Mouse (Mus musculus) liver, postnatal 0 days (tissue): ENCODE data around the gene Slc48a1. TPM values are rescaled to one million over a fixed set of nuclear protein-coding genes. Genes with fewer than 3 reads are reported as not detected.
A peak's percentile ranks its signal among the peaks of the same experiment; 100 is the strongest.

ENCODE experiments used
- ATAC-seq: fragments of 200-750 bp; cut with Nextera tagmentation; 2 replicates; pipeline ENCODE4 v1.8.0; 2017; ENCODE audit warnings: mild to moderate bottlenecking, moderate library complexity
- DNase-seq: peaks from one replicate; pipeline ENCODE4 v3.0.0-alpha.2; 2016
- H3K27ac ChIP-seq: fragments of 300-500 bp; sonication (generic); 2 replicates; pipeline ENCODE4 v1.5.1; 2014; ENCODE audit warnings: antibody characterized with exemption, moderate library complexity, mild to moderate bottlenecking, low read depth
- H3K27me3 ChIP-seq: fragments of 300-500 bp; sonication (generic); 2 replicates; pipeline ENCODE4 v1.6.1; 2014; ENCODE audit warnings: low read length, control low read depth, mixed read lengths; ENCODE audit not compliant: insufficient read depth
- H3K36me3 ChIP-seq: fragments of 300-500 bp; sonication (generic); replicated peaks from 2 replicates; pipeline ENCODE4 v1.6.1; 2014; ENCODE audit warnings: mild to moderate bottlenecking, control low read depth, low read length, moderate library complexity, mixed read lengths; ENCODE audit not compliant: insufficient read depth
- H3K4me1 ChIP-seq: fragments of 300-500 bp; sonication (generic); 2 replicates; pipeline ENCODE4 v1.6.1; 2014; ENCODE audit warnings: antibody characterized with exemption, mild to moderate bottlenecking, control low read depth; ENCODE audit not compliant: insufficient read depth
- H3K4me2 ChIP-seq: fragments of 300-500 bp; sonication (generic); 2 replicates; pipeline ENCODE4 v1.6.1; 2014; ENCODE audit warnings: low read depth, mild to moderate bottlenecking, low read length, moderate library complexity, mixed read lengths
- H3K4me3 ChIP-seq: fragments of 300-500 bp; sonication (generic); 2 replicates; pipeline ENCODE4 v1.5.1; 2014; ENCODE audit warnings: low read depth, low read length
- H3K9ac ChIP-seq: fragments of 300-500 bp; sonication (generic); replicated peaks from 2 replicates; pipeline ENCODE4 v1.6.1; 2014; ENCODE audit warnings: mild to moderate bottlenecking, moderate library complexity
- H3K9me3 ChIP-seq: fragments of 300-500 bp; sonication (generic); 2 replicates; pipeline ENCODE4 v1.6.1; 2016; ENCODE audit warnings: mild to moderate bottlenecking, control low read depth, low read length, mixed read lengths
- CTCF ChIP-seq: sonication (generic); IDR thresholded peaks from 2 replicates; pipeline ENCODE4 v1.5.1; 2016; ENCODE audit warnings: antibody characterized with exemption, low read depth
- EP300 ChIP-seq: IDR thresholded peaks from 2 replicates; pipeline ENCODE4 v1.6.1; 2016; ENCODE audit warnings: antibody characterized with exemption, low read depth, mild to moderate bottlenecking
- WGBS: fragments of 180-500 bp; shearing (Covaris S2); extraction: QIAGEN DNeasy Blood & Tissue Kit; methylation state at CpG from one replicate; pipeline ENCODE4 v1.1.7; 2014; ENCODE audit not compliant: insufficient replicate concordance; 5-methylcytosine and 5-hydroxymethylcytosine counted together
- polyA plus RNA-seq: library from polyadenylated mRNA; unstranded; fragments of >200 nt; fragmentation: Nextera tagmentation; extraction: Ambion mirVana; gene quantifications from 2 replicates; pipeline ENCODE4 v1.2.1, GENCODE M21; 2015

Slc48a1 gene
- polyA plus RNA-seq, 1 experiment from 2014 or later = 61.1 TPM

- ATAC-seq (no peak), DNase-seq (no peak)
- no peak for TF ChIP-seq CTCF
- no peak for TF ChIP-seq EP300
- Histone ChIP-seq H3K4me2 (no peak overlapping the region), H3K4me1 (peaks cover 14% of the 10 kb centered on the region; the same call in 1 of the 2 replicates), H3K9me3 (no peaks in the 10 kb centered on the region), H3K36me3 (no peaks in the 10 kb centered on the region), H3K4me3 (no peak overlapping the region), H3K9ac (no peak overlapping the region), H3K27ac (no peak overlapping the region), H3K27me3 (no peaks in the 10 kb centered on the region)
- WGBS = 72% methylated on average over 9 of the region's 9 CpGs
Measured at GRCm38 (mm10) chr15:97760006-97760405, 18.3 kb upstream of the Slc48a1 start.

GRCm38 (mm10) chr15:97760952-97761351 lies 17.4 kb upstream of the Slc48a1 start:
- no peaks in the 10 kb centered on the region for H3K36me3 ChIP-seq
- no peak overlapping the region for H3K4me2 ChIP-seq
- H3K27me3 ChIP-seq = no peaks in the 10 kb centered on the region
- no peak overlapping the region for H3K27ac ChIP-seq
- no peak for DNase-seq
- no peak for TF ChIP-seq CTCF
- no peak for TF ChIP-seq EP300
- no peak overlapping the region for H3K9ac ChIP-seq
- no peak overlapping the region for H3K4me3 ChIP-seq
- ATAC-seq = no peak
- no peaks in the 10 kb centered on the region for H3K9me3 ChIP-seq
- 73% methylated on average over 5 of the region's 5 CpGs for WGBS
- H3K4me1 ChIP-seq = peaks cover 19% of the 10 kb centered on the region; the same call in 1 of the 2 replicates

DNA sequence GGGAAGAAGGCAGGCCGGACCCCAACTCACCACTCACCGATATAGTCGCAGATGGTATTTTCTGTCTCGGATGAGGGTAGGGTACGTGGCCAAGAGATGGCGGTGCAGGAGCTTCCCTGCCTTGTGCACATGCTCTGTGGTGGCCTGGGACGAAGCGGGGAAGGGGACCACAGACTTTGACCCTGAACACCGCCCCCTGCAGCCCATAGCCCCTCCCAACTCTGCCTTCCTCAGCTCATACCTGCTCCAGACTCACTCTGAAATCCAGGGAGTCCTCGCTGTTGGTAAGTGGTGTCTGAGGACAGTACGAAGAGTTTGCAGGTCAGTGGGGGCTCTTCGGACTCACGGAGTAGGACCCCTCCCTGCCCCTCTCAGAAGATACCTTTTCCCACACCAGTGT lies 16.9 kb upstream of the Slc48a1 start:
- no peaks in the 10 kb centered on the region for H3K9me3 ChIP-seq
- ATAC-seq (no peak), DNase-seq (no peak)
- no peak overlapping the region for H3K27ac ChIP-seq
- WGBS = 56% methylated on average over 13 of the region's 13 CpGs
- H3K36me3 ChIP-seq = no peaks in the 10 kb centered on the region
- H3K9ac ChIP-seq = no peak overlapping the region
- H3K27me3 ChIP-seq = peaks cover 3% of the 10 kb centered on the region
- H3K4me2 ChIP-seq = no peak overlapping the region
- TF ChIP-seq EP300 (no peak), CTCF (peak; percentile 25; the same call in 1 of the 2 replicates)
- H3K4me1 ChIP-seq = peaks cover 19% of the 10 kb centered on the region; the same call in 1 of the 2 replicates
- H3K4me3 ChIP-seq = no peak overlapping the region

GRCm38 (mm10) chr15:97762733-97763132 lies 15.6 kb upstream of the Slc48a1 start:
- DNase-seq = no peak
- no peak for ATAC-seq
- Histone ChIP-seq H3K36me3 (no peaks in the 10 kb centered on the region), H3K4me2 (no peak overlapping the region), H3K27ac (no peak overlapping the region), H3K9ac (no peak overlapping the region; the same call in 1 of the 2 replicates), H3K4me1 (peaks cover 30% of the 10 kb centered on the region), H3K4me3 (no peak overlapping the region), H3K27me3 (peaks cover 14% of the 10 kb centered on the region), H3K9me3 (no peaks in the 10 kb centered on the region)
- WGBS = 62% methylated on average over 9 of the region's 9 CpGs
- no peak for TF ChIP-seq EP300
- TF ChIP-seq CTCF = no peak

DNA sequence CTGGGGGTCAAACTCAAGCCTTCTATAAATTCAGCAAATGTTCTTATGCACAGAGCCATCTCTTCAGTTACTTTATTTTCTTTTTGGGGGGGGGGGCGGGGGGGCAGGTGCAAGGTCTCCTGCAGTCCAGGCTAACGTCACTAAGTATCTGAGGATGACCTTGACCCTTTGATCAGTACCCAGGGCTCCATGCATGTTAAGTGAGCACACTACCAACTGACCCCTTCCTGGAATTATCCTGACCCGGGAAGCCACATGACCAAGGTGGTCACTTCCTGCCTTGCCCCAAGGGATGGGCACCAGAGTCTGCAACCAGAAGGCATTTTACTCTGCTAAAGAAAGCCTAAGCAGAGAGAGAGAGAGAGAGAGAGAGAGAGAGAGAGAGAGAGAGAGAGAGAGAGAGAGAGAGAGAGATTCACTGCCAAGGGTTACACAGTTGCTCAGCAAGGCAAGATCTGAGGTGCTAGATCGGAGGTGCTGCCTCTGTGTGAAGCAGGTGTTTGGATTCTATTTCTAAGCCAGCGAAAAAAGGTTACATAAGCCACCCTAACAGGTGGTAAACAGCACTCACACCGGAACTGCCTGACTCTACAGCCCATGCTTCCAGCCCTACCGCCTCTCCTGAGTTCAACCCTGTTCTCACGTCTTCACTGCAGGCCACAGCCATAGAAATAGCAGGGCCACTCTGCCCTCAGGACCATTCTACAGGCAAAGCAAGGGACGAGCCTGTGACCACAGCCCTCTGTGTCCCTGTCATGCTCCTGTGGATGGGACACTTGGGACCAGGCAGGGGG lies 14.9 kb upstream of the Slc48a1 start:
- TF ChIP-seq EP300 = no peak
- no peak for TF ChIP-seq CTCF

GRCm38 (mm10) chr15:97764532-97764931 lies 13.8 kb upstream of the Slc48a1 start:
- WGBS = 73% methylated on average over 2 of the region's 2 CpGs
- DNase-seq (no peak), ATAC-seq (no peak)

More for the DNA sequence above, 14.9 kb upstream of the Slc48a1 start:
- Histone ChIP-seq H3K9ac (no peak overlapping the region), H3K36me3 (no peaks in the 10 kb centered on the region), H3K27ac (no peak overlapping the region), H3K9me3 (no peaks in the 10 kb centered on the region), H3K4me2 (no peak overlapping the region), H3K4me1 (peaks cover 36% of the 10 kb centered on the region), H3K27me3 (peaks cover 14% of the 10 kb centered on the region), H3K4me3 (no peak overlapping the region)
- ATAC-seq (no peak), DNase-seq (no peak)
- 56% methylated on average over 9 of the region's 9 CpGs for WGBS

More at GRCm38 (mm10) chr15:97764532-97764931, 13.8 kb upstream of the Slc48a1 start:
- Histone ChIP-seq H3K36me3 (no peaks in the 10 kb centered on the region), H3K27ac (no peak overlapping the region), H3K9me3 (no peaks in the 10 kb centered on the region), H3K9ac (no peak overlapping the region), H3K27me3 (peaks cover 14% of the 10 kb centered on the region), H3K4me3 (no peak overlapping the region), H3K4me2 (no peak overlapping the region), H3K4me1 (peaks cover 36% of the 10 kb centered on the region)
- TF ChIP-seq EP300 = no peak
- no peak for TF ChIP-seq CTCF
